ENCODE assay signal across 8 mouse cellular contexts in genomic region chr1:131526371-131527270, GRCm38 (mm10). TPM values are rescaled to one million over a fixed set of nuclear protein-coding genes. Genes with fewer than 3 reads are reported as not detected.
DNase-seq lines count a peak whose midpoint lies in the region; ATAC-seq lines count a peak whose summit lies in the region.

No protein-coding gene starts in this region.

- DNase-seq in CD4-positive, CD25-positive, alpha-beta regulatory T cell, adult 2 months (ENCODE audit: low read depth, low spot score): peak; percentile 87
- DNase-seq in adrenal gland, postnatal 36 days: peak; percentile 69 to 78
- peak; percentile 80 for DNase-seq in embryonic facial prominence, embryonic 14.5 days (ENCODE audit: low spot score)
- DNase-seq in heart, embryonic 10.5 days (ENCODE audit: low spot score): peak; percentile 91
- DNase-seq in lung, adult 18-20 months: peak; percentile 72 to 73
- peak; percentile 53 to 64 for DNase-seq in thymus, adult 18-20 months

- H3K9me3 ChIP-seq in embryonic facial prominence, embryonic 14.5 days (ENCODE audit: control insufficient read depth, low read length): no peaks in the 10 kb centered on the region
- no peaks in the 10 kb centered on the region for H3K9me3 ChIP-seq in heart, embryonic 10.5 days
- H3K9me3 ChIP-seq in kidney, embryonic 15.5 days (replicated peaks): no peaks in the 10 kb centered on the region
- H3K9me3 ChIP-seq in neural tube, embryonic 14.5 days (ENCODE audit: control insufficient read depth, low read length): no peaks in the 10 kb centered on the region

- WGBS in embryonic facial prominence, embryonic 14.5 days: under 1% methylated on average over 67 of the region's 81 CpGs
- under 1% methylated on average over 81 of the region's 81 CpGs for WGBS in heart, embryonic 10.5 days
- under 1% methylated on average over 81 of the region's 81 CpGs for WGBS in kidney, embryonic 15.5 days
- under 1% methylated on average over 76 of the region's 81 CpGs for WGBS in neural tube, embryonic 14.5 days

- H3K36me3 ChIP-seq in embryonic facial prominence, embryonic 14.5 days (ENCODE audit: control insufficient read depth, insufficient read depth, low read length): no peaks in the 10 kb centered on the region
- H3K36me3 ChIP-seq in heart, embryonic 10.5 days: no peaks in the 10 kb centered on the region
- no peaks in the 10 kb centered on the region for H3K36me3 ChIP-seq in kidney, embryonic 15.5 days
- no peaks in the 10 kb centered on the region for H3K36me3 ChIP-seq in neural tube, embryonic 14.5 days (ENCODE audit: control insufficient read depth, insufficient read depth, low read length)

- peak; percentile 25 for ATAC-seq in embryonic facial prominence, embryonic 14.5 days (ENCODE audit: low read depth)
- peak; percentile 62 for ATAC-seq in kidney, embryonic 15.5 days (replicated peaks; ENCODE audit: low FRiP score)
- ATAC-seq in neural tube, embryonic 14.5 days (ENCODE audit: low read depth): peak; percentile 36

- peaks cover 41% of the 10 kb centered on the region for H3K4me1 ChIP-seq in embryonic facial prominence, embryonic 14.5 days (ENCODE audit: control insufficient read depth, insufficient read depth, low read length)
- peaks cover 45% of the 10 kb centered on the region for H3K4me1 ChIP-seq in heart, embryonic 10.5 days
- peaks cover 51% of the 10 kb centered on the region for H3K4me1 ChIP-seq in kidney, embryonic 15.5 days
- peaks cover 22% of the 10 kb centered on the region for H3K4me1 ChIP-seq in neural tube, embryonic 14.5 days (ENCODE audit: control insufficient read depth, insufficient read depth, low read length)

- peak overlapping the region; percentile 96 for H3K27ac ChIP-seq in embryonic facial prominence, embryonic 14.5 days (replicated peaks; ENCODE audit: low read depth, low read length)
- H3K27ac ChIP-seq in heart, embryonic 10.5 days: peak overlapping the region; percentile 95
- peak overlapping the region; percentile 98 for H3K27ac ChIP-seq in kidney, embryonic 15.5 days
- H3K27ac ChIP-seq in neural tube, embryonic 14.5 days (ENCODE audit: low read depth, low read length): peak overlapping the region; percentile 86

- peak overlapping the region; percentile 80 for H3K4me3 ChIP-seq in embryonic facial prominence, embryonic 14.5 days (ENCODE audit: low read depth, low read length)
- H3K4me3 ChIP-seq in heart, embryonic 10.5 days: peak overlapping the region; percentile 91
- peak overlapping the region; percentile 78 for H3K4me3 ChIP-seq in kidney, embryonic 15.5 days (replicated peaks)
- H3K4me3 ChIP-seq in neural tube, embryonic 14.5 days (ENCODE audit: low read depth, low read length): peak overlapping the region; percentile 77

- H3K9ac ChIP-seq in embryonic facial prominence, embryonic 14.5 days (ENCODE audit: low read depth, low read length): peak overlapping the region; percentile 81
- H3K9ac ChIP-seq in kidney, embryonic 15.5 days: peak overlapping the region; percentile 83
- peak overlapping the region; percentile 76 for H3K9ac ChIP-seq in neural tube, embryonic 14.5 days (replicated peaks; ENCODE audit: low read depth, low read length)

- H3K4me2 ChIP-seq in embryonic facial prominence, embryonic 14.5 days (ENCODE audit: low read depth, low read length): peak overlapping the region; percentile 80
- peak overlapping the region; percentile 94 for H3K4me2 ChIP-seq in kidney, embryonic 15.5 days
- peak overlapping the region; percentile 88 for H3K4me2 ChIP-seq in neural tube, embryonic 14.5 days (ENCODE audit: low read depth, low read length)

- H3K27me3 ChIP-seq in embryonic facial prominence, embryonic 14.5 days (replicated peaks; ENCODE audit: control insufficient read depth, insufficient read depth, low read length): no peaks in the 10 kb centered on the region
- no peaks in the 10 kb centered on the region for H3K27me3 ChIP-seq in heart, embryonic 10.5 days (ENCODE audit: insufficient read depth, poor library complexity, severe bottlenecking)
- no peaks in the 10 kb centered on the region for H3K27me3 ChIP-seq in kidney, embryonic 15.5 days
- no peaks in the 10 kb centered on the region for H3K27me3 ChIP-seq in neural tube, embryonic 14.5 days (ENCODE audit: control insufficient read depth, insufficient read depth, low read length)

RNA-seq across cellular contexts. Expression of gene Srgap2, which starts 0.5 kb away (rescaled TPM):
- 10 to 100 TPM; 22.9 to 24.3 TPM for total RNA-seq in adrenal gland, postnatal 36 days (2021)
- 21.3 and 23.6 TPM in 2 replicates for polyA plus RNA-seq in embryonic facial prominence, embryonic 14.5 days (2014; fragmentation: Nextera tagmentation; extraction: Ambion mirVana)
- polyA plus RNA-seq in heart, embryonic 10.5 days (2016; fragmentation: Nextera tagmentation; extraction: Ambion mirVana): 18.7 and 19.4 TPM in 2 replicates
- polyA plus RNA-seq in kidney, embryonic 15.5 days (2015; fragmentation: Nextera tagmentation; extraction: Ambion mirVana): 13.5 and 14.4 TPM in 2 replicates
- 38.6 and 55.6 TPM in 2 replicates for polyA plus RNA-seq in neural tube, embryonic 14.5 days (2014; fragmentation: Nextera tagmentation; extraction: Ambion mirVana)

RNA-seq across cellular contexts. Expression of gene Fam72a, which starts 1.1 kb away (rescaled TPM):
- 1 to 10 TPM; 1.1 to 1.3 TPM for total RNA-seq in adrenal gland, postnatal 36 days (2021)
- polyA plus RNA-seq in embryonic facial prominence, embryonic 14.5 days (2014; fragmentation: Nextera tagmentation; extraction: Ambion mirVana): 2.5 and 3.5 TPM in 2 replicates
- polyA plus RNA-seq in heart, embryonic 10.5 days (2016; fragmentation: Nextera tagmentation; extraction: Ambion mirVana): 3.9 and 4.5 TPM in 2 replicates
- polyA plus RNA-seq in kidney, embryonic 15.5 days (2015; fragmentation: Nextera tagmentation; extraction: Ambion mirVana): 2.7 and 3.1 TPM in 2 replicates
- 0.48 and 1.1 TPM in 2 replicates for polyA plus RNA-seq in neural tube, embryonic 14.5 days (2014; fragmentation: Nextera tagmentation; extraction: Ambion mirVana)

Comparison
In these comparisons a context has a peak if more than half of its experiments do, and no peak if none do; other contexts are left out.
1. Peak in every context shown above with its lines: DNase-seq, ATAC-seq, H3K4me3 ChIP-seq and H3K27ac ChIP-seq.